Mouse (Mus musculus): ENCODE data around the gene Plvap.
A peak's percentile ranks its signal among the peaks of the same experiment; 100 is the strongest.
"Not testable (repeated sequence)": the region's sequence is repeated elsewhere in the genome, so short reads cannot be mapped to it uniquely, and the experiment has no call there.

The Plvap gene

GRCm38 (mm10) chr8:71511644-71512043 is at the start of gene Plvap:
Plvap (minus strand) TSS chr8:71511752.
- no peak for DNase-seq (ENCODE audit: low spot score)

- no peak for DNase-seq (ENCODE audit: low spot score)
Measured at GRCm38 (mm10) chr8:71560765-71561164, 49.2 kb upstream of the Plvap start.

- no peak for DNase-seq (ENCODE audit: low spot score)
Measured at GRCm38 (mm10) chr8:71560071-71560470, 48.5 kb upstream of the Plvap start.

- DNase-seq (ENCODE audit: low spot score) = no peak
Measured at GRCm38 (mm10) chr8:71558958-71559690, 47.6 kb upstream of the Plvap start.

GRCm38 (mm10) chr8:71558071-71558957 is 46.8 kb upstream of the Plvap start, which contains the start of gene Tmem221:
Tmem221 (minus strand) TSS chr8:71558871.
- DNase-seq (ENCODE audit: low spot score) = no peak

- DNase-seq (ENCODE audit: low spot score) = no peak
Measured at GRCm38 (mm10) chr8:71554644-71555043, 43.1 kb upstream of the Plvap start.

- no peak for DNase-seq (ENCODE audit: low spot score)
Measured at GRCm38 (mm10) chr8:71554001-71554400, 42.4 kb upstream of the Plvap start.

- no peak for DNase-seq (ENCODE audit: low spot score)
Measured at GRCm38 (mm10) chr8:71552770-71553169, 41.2 kb upstream of the Plvap start.

- no peak for DNase-seq (ENCODE audit: low spot score)
Measured at GRCm38 (mm10) chr8:71550754-71551153, 39.2 kb upstream of the Plvap start.

GRCm38 (mm10) chr8:71547590-71547989 is 36.0 kb upstream of the Plvap start:
- DNase-seq (ENCODE audit: low spot score) = no peak

GRCm38 (mm10) chr8:71545053-71545452 is 33.5 kb upstream of the Plvap start:
- DNase-seq (ENCODE audit: low spot score) = no peak

- DNase-seq (ENCODE audit: low spot score) = no peak
Measured at GRCm38 (mm10) chr8:71543755-71544154, 32.2 kb upstream of the Plvap start.

GRCm38 (mm10) chr8:71542632-71543343 is 31.2 kb upstream of the Plvap start, which contains the start of gene Mvb12a:
Mvb12a (plus strand) TSS chr8:71542922.
- peak; percentile 95 for DNase-seq (ENCODE audit: low spot score)

GRCm38 (mm10) chr8:71537028-71537867 is 25.7 kb upstream of the Plvap start, which contains the start of gene Bst2:
Bst2 (minus strand) TSS chr8:71537456.
- DNase-seq (ENCODE audit: low spot score) = peak; percentile 54

GRCm38 (mm10) chr8:71535663-71536062 is 24.1 kb upstream of the Plvap start:
- no peak for DNase-seq (ENCODE audit: low spot score)

GRCm38 (mm10) chr8:71534263-71534810 is 22.8 kb upstream of the Plvap start:
- no peak for DNase-seq (ENCODE audit: low spot score)

GRCm38 (mm10) chr8:71530735-71531467 is 19.3 kb upstream of the Plvap start:
- DNase-seq (ENCODE audit: low spot score) = not testable (repeated sequence)

GRCm38 (mm10) chr8:71528362-71529073 is 17.0 kb upstream of the Plvap start:
- no peak for DNase-seq (ENCODE audit: low spot score)

GRCm38 (mm10) chr8:71527162-71527870 is 15.8 kb upstream of the Plvap start:
- no peak for DNase-seq (ENCODE audit: low spot score)
